Mouse (Mus musculus): ENCODE results near the gene Zfhx3. TPM values are rescaled to one million over a fixed set of nuclear protein-coding genes. Genes with fewer than 3 reads are reported as not detected.

The Zfhx3 gene
- polyA plus RNA-seq, 1 experiment from 2014 or later = 14.4 TPM

DNA sequence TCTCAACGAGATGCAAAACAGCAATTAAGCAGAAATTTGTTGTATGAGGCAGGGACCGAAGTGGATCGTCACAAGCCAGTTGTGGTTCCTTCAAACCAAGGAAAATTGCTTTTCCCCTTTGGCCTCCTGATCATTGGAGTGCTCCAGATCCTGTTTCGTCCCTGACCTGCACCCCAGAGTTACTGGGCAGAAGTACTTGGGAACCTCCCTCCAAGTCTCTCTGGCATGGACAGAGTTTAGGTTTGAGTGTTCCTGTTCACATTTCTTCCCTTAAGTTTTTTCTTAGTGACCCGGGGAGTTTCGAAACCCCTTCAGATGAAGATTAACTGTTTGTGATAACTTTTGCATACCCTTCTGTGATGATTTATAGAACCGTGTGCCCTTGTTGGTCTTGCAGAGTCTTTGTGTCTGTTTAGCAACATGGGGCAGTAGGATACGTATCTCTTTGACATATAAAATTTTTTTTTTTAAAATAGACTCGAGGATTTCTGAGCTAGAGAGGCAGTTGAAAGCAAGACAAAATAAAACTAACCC lies 788.5 kb downstream of the Zfhx3 start:
- Histone ChIP-seq H3K9me3 (replicated peaks) (no peaks in the 10 kb centered on the region), H3K27me3 (ENCODE audit: low read depth, poor library complexity, severe bottlenecking) (no peaks in the 10 kb centered on the region), H3K4me3 (no peak overlapping the region), H3K27ac (replicated peaks) (no peak overlapping the region; the same call in 1 of the 2 replicates), H3K36me3 (0 out of 2 replicates have a peak, but pooled peaks cover 2% of the 10 kb centered on the region), H3K4me1 (peaks cover 95% of the 10 kb centered on the region)
- DNase-seq (ENCODE audit: low spot score) = no peak
- 54% methylated on average over 9 of the region's 9 CpGs for WGBS

DNA sequence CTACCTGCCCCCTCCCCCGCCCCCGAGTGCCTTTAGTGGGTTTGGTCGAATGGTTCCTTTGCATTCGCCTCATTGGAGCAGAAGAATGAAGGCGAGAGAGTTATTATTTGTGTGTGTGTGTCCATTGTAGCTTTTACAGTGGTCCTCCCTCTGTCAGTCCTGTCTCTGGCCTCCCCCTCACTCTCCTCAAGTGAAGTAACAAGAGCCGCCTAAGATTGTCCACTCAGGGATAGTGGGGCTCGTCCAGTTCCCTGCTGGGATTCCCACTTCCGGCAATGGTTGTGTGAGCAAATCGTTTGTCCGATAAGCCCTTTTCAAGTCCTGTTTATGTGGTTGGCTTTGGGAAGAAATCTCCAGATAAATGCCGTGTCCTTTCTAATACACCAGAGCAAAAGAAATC lies 790.1 kb downstream of the Zfhx3 start:
- no peak overlapping the region for H3K4me3 ChIP-seq
- peak overlapping the region; percentile 17; the same call in 1 of the 2 replicates for H3K27ac ChIP-seq (replicated peaks)
- no peaks in the 10 kb centered on the region for H3K27me3 ChIP-seq (ENCODE audit: low read depth, poor library complexity, severe bottlenecking)
- H3K9me3 ChIP-seq (replicated peaks) = no peaks in the 10 kb centered on the region
- DNase-seq (ENCODE audit: low spot score) = no peak
- peaks cover 95% of the 10 kb centered on the region for H3K4me1 ChIP-seq
- WGBS = 17% methylated on average over 11 of the region's 11 CpGs
- H3K36me3 ChIP-seq = 0 out of 2 replicates have a peak, but pooled peaks cover 2% of the 10 kb centered on the region

GRCm38 (mm10) chr8:108733385-108733784 lies 790.9 kb downstream of the Zfhx3 start:
- peak overlapping the region; percentile 63; the same call in 1 of the 2 replicates for H3K27ac ChIP-seq (replicated peaks)
- peaks cover 93% of the 10 kb centered on the region for H3K4me1 ChIP-seq

GRCm38 (mm10) chr8:108736442-108736841 lies 794.0 kb downstream of the Zfhx3 start:
- no peak for DNase-seq (ENCODE audit: low spot score)
- peaks cover 63% of the 10 kb centered on the region for H3K4me1 ChIP-seq
- WGBS = 57% methylated on average over 9 of the region's 9 CpGs
- H3K36me3 ChIP-seq = peaks cover 14% of the 10 kb centered on the region
- peak overlapping the region; percentile 39; the same call in 1 of the 2 replicates for H3K27ac ChIP-seq (replicated peaks)
- no peaks in the 10 kb centered on the region for H3K27me3 ChIP-seq (ENCODE audit: low read depth, poor library complexity, severe bottlenecking)
- H3K9me3 ChIP-seq (replicated peaks) = no peaks in the 10 kb centered on the region
- no peak overlapping the region for H3K4me3 ChIP-seq

More at GRCm38 (mm10) chr8:108733385-108733784, 790.9 kb downstream of the Zfhx3 start:
- WGBS = 71% methylated on average over 5 of the region's 5 CpGs
- Histone ChIP-seq H3K36me3 (0 out of 2 replicates have a peak, but pooled peaks cover 2% of the 10 kb centered on the region), H3K9me3 (replicated peaks) (no peaks in the 10 kb centered on the region), H3K4me3 (no peak overlapping the region), H3K27me3 (ENCODE audit: low read depth, poor library complexity, severe bottlenecking) (no peaks in the 10 kb centered on the region)
- DNase-seq (ENCODE audit: low spot score) = no peak

GRCm38 (mm10) chr8:108738179-108738578 lies 795.7 kb downstream of the Zfhx3 start:
- WGBS = 91% methylated on average over 10 of the region's 10 CpGs
- no peaks in the 10 kb centered on the region for H3K27me3 ChIP-seq (ENCODE audit: low read depth, poor library complexity, severe bottlenecking)

DNA sequence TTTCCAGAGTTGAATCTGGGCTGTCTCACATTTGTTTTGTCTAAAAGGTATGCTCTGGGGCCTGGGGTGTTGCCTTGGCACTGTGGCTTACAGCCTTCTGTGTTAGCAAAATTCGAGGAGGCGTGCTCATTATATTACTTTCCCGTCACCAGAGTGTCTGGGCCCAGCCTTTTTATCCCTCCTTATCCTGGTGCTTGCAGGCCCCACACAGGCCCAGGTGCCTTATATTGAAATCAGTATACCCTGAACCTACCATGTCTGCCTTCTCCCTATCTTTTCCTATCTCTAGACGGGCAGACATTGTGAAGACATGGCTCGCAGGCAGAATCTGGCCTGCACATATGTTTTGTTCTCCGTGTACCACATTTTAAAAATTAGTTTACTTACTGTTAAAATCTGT lies 797.1 kb downstream of the Zfhx3 start:
- H3K36me3 ChIP-seq = peaks cover 12% of the 10 kb centered on the region
- H3K4me3 ChIP-seq = no peak overlapping the region
- peaks cover 43% of the 10 kb centered on the region for H3K4me1 ChIP-seq
- DNase-seq (ENCODE audit: low spot score) = no peak
- no peaks in the 10 kb centered on the region for H3K9me3 ChIP-seq (replicated peaks)
- 94% methylated on average over 6 of the region's 6 CpGs for WGBS
- no peak overlapping the region for H3K27ac ChIP-seq (replicated peaks)
- H3K27me3 ChIP-seq (ENCODE audit: low read depth, poor library complexity, severe bottlenecking) = no peaks in the 10 kb centered on the region

More at GRCm38 (mm10) chr8:108738179-108738578, 795.7 kb downstream of the Zfhx3 start:
- Histone ChIP-seq H3K36me3 (peaks cover 14% of the 10 kb centered on the region), H3K4me1 (peaks cover 50% of the 10 kb centered on the region), H3K9me3 (replicated peaks) (no peaks in the 10 kb centered on the region), H3K27ac (replicated peaks) (peak overlapping the region; percentile 39; the same call in 1 of the 2 replicates), H3K4me3 (no peak overlapping the region)
- DNase-seq (ENCODE audit: low spot score) = no peak

DNA sequence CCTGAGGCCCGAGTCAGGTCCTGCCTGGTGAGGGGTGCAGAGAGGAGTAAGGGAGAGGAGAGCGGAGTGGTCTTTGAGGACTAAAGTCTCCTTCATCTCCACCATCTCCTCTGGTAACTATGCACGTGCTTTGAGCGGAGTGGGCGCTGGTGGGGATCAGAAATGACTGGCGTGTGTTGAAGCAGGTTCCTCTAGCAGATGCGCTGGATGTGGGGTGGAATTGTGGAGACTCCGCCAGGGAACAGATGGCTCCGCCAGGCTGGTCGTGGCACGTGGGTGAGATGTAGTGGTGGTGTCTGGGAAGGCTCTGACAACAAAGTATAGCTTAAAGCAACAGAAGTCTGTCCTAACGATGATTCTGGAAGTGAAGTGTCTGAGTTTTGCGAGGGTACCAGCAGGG lies 798.0 kb downstream of the Zfhx3 start:
- DNase-seq (ENCODE audit: low spot score) = no peak
- Histone ChIP-seq H3K9me3 (replicated peaks) (no peaks in the 10 kb centered on the region), H3K4me1 (peaks cover 39% of the 10 kb centered on the region), H3K36me3 (peaks cover 12% of the 10 kb centered on the region), H3K27ac (replicated peaks) (no peak overlapping the region), H3K27me3 (ENCODE audit: low read depth, poor library complexity, severe bottlenecking) (no peaks in the 10 kb centered on the region), H3K4me3 (no peak overlapping the region)
- 94% methylated on average over 13 of the region's 13 CpGs for WGBS

DNA sequence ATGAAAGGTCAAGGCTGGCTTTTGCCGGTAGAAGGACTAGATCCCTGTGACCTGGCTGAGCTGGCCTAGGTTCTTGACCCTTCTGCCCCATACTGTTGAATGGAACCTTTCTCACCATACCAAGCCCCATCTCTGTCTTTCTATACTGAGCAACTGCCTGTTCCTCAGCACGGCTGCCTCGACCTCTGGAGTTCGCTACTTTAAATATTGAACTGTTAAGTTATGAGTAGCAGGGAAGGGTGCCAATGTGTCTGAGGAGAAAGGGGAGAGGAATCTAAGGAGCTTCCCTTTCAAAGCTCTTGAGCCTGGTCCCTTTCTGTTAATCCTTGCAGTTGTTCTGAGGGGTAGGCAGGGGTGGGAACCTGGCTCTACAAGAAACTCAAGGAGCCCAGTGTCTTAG lies 799.2 kb downstream of the Zfhx3 start:
- 89% methylated on average over 4 of the region's 4 CpGs for WGBS
- no peak overlapping the region for H3K4me3 ChIP-seq
- H3K27me3 ChIP-seq (ENCODE audit: low read depth, poor library complexity, severe bottlenecking) = peaks cover 9% of the 10 kb centered on the region; the same call in 1 of the 2 replicates
- H3K4me1 ChIP-seq = peaks cover 32% of the 10 kb centered on the region
- DNase-seq (ENCODE audit: low spot score) = no peak
- no peaks in the 10 kb centered on the region for H3K9me3 ChIP-seq (replicated peaks)
- no peak overlapping the region for H3K27ac ChIP-seq (replicated peaks)
- H3K36me3 ChIP-seq = peaks cover 12% of the 10 kb centered on the region

DNA sequence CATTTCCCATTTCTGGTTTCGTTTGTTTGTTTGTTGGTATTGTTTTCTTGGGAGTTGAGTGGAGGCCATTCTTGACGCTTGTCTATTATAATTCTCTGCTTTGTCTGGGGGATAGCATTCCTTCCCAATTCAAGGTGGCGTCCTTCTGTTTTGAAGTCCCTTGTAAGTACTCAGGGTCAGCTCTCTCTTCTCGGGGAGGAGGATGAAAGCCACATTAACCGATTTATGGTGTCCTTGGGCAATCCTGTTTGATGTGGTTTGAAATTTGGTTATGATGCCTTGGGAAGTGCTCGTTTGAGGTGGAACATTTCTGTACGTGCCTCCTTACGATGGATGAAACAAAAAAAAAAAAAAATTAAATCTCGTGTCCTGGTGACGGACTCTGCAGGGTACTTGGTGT lies 800.0 kb downstream of the Zfhx3 start:
- 81% methylated on average over 10 of the region's 10 CpGs for WGBS
- H3K27me3 ChIP-seq (ENCODE audit: low read depth, poor library complexity, severe bottlenecking) = peaks cover 11% of the 10 kb centered on the region; the same call in 1 of the 2 replicates
- H3K4me1 ChIP-seq = peaks cover 29% of the 10 kb centered on the region
- no peak overlapping the region for H3K27ac ChIP-seq (replicated peaks)
- no peak for DNase-seq (ENCODE audit: low spot score)
- no peak overlapping the region for H3K4me3 ChIP-seq
- peaks cover 12% of the 10 kb centered on the region for H3K36me3 ChIP-seq
- H3K9me3 ChIP-seq (replicated peaks) = no peaks in the 10 kb centered on the region

DNA sequence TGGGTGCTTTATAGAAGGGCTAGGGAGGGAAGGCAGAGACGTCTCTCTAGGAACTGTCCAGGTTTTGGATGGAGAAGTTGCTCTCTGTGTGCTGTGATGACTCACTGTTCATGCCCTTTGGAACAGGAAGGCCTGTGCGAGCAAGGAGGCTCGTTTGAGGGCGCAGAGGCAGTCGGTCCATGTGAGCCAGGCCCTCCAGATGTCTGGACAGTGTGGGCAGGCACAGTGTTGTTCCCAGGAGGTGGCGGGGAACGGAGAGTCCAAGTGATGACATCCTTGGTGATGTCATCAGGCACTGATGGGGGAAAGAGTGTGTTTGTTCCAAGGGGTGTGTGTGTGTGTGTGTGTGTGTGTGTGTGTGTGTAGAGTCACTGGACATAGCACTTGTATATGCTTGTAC lies 800.8 kb downstream of the Zfhx3 start:
- Histone ChIP-seq H3K27ac (replicated peaks) (no peak overlapping the region), H3K27me3 (ENCODE audit: low read depth, poor library complexity, severe bottlenecking) (peaks cover 15% of the 10 kb centered on the region; the same call in 1 of the 2 replicates), H3K36me3 (peaks cover 12% of the 10 kb centered on the region), H3K4me1 (peaks cover 29% of the 10 kb centered on the region), H3K9me3 (replicated peaks) (no peaks in the 10 kb centered on the region), H3K4me3 (no peak overlapping the region)
- 92% methylated on average over 7 of the region's 7 CpGs for WGBS
- no peak for DNase-seq (ENCODE audit: low spot score)

- peaks cover 6% of the 10 kb centered on the region for H3K36me3 ChIP-seq
- H3K27ac ChIP-seq (replicated peaks) = no peak overlapping the region
- peaks cover 52% of the 10 kb centered on the region for H3K4me1 ChIP-seq
- peaks cover 15% of the 10 kb centered on the region; the same call in 1 of the 2 replicates for H3K27me3 ChIP-seq (ENCODE audit: low read depth, poor library complexity, severe bottlenecking)
- DNase-seq (ENCODE audit: low spot score) = no peak
- no peaks in the 10 kb centered on the region for H3K9me3 ChIP-seq (replicated peaks)
- 96% methylated on average over 7 of the region's 7 CpGs for WGBS
- H3K4me3 ChIP-seq = no peak overlapping the region
Measured at GRCm38 (mm10) chr8:108745551-108745950, 803.1 kb downstream of the Zfhx3 start.

DNA sequence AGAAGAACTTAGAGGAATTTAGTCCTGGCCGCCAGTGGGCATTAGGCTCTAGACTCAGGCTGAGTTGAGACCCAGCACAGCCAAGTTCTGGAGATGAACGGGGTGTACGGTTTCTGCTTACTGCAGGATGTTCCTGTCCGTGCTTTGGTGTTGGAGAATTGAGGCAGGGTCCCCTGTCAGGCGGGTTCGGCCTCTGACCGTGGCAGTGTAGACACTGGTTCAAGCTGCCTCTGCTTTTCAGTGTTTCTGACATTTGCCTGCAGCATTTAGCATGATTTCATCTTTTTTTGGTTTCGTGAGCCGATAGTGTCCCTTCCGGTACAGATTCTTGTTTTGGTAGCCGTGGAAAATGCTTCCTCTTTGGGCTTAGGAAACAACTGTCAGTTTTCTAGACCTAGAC lies 805.7 kb downstream of the Zfhx3 start:
- WGBS = 59% methylated on average over 11 of the region's 11 CpGs
- no peaks in the 10 kb centered on the region for H3K9me3 ChIP-seq (replicated peaks)
- peaks cover 57% of the 10 kb centered on the region for H3K4me1 ChIP-seq
- no peak for DNase-seq (ENCODE audit: low spot score)
- 0 out of 2 replicates have a peak overlapping the region, but pooled peaks have one; percentile 17 for H3K27ac ChIP-seq (replicated peaks)
- peaks cover 9% of the 10 kb centered on the region for H3K36me3 ChIP-seq
- peaks cover 15% of the 10 kb centered on the region; the same call in 1 of the 2 replicates for H3K27me3 ChIP-seq (ENCODE audit: low read depth, poor library complexity, severe bottlenecking)
- no peak overlapping the region for H3K4me3 ChIP-seq

DNA sequence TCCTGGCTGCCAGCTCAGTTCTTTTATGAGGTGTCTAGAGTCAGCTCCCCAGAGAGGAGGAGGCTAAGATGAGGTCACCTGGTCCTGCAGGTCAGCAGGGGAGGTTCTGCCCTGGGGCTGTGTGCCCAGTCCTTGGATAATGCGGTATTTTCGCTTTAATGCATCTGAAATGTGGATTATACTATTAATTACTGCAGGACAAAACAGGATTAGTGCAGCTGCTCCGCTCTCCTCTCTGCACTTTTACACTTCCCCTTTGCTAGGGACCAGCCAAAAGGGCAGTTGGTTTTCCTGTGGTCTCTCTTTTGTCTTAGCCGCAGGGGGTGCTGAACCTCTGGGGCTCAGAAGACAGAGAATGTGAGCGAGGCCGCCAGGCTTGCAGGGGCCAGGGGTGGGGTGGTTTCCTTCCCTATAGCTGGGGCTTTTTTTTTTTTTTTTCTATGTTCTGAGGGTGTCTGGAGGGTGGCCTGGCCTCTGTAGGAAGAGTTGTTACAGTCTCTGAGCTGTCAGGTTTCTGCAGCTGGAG lies 806.5 kb downstream of the Zfhx3 start:
- Histone ChIP-seq H3K36me3 (peaks cover 13% of the 10 kb centered on the region), H3K4me1 (peaks cover 50% of the 10 kb centered on the region), H3K4me3 (peak overlapping the region; percentile 2; the same call in 1 of the 2 replicates), H3K27me3 (ENCODE audit: low read depth, poor library complexity, severe bottlenecking) (peaks cover 15% of the 10 kb centered on the region; the same call in 1 of the 2 replicates), H3K9me3 (replicated peaks) (no peaks in the 10 kb centered on the region), H3K27ac (replicated peaks) (peak overlapping the region; percentile 55)
- WGBS = 1% methylated on average over 6 of the region's 6 CpGs
- DNase-seq (ENCODE audit: low spot score) = peak; percentile 50
